Comparison of ENCODE assay signal across 11 mouse cellular contexts in genomic region chr9:21944267-21944666, GRCm38 (mm10). TPM values are rescaled to one million over a fixed set of nuclear protein-coding genes. Genes with fewer than 3 reads are reported as not detected.
DNase-seq lines count a peak whose midpoint lies in the region; ATAC-seq and TF ChIP-seq lines count a peak whose summit lies in the region.
"Had no signal": no experiment of that assay in that cellular context is flagged by ENCODE, and none has a peak within 500 bp of the region (broad histone marks: within the 10 kb centered on the region; RNA-seq: fewer than 3 reads in every experiment).

No protein-coding gene starts in this region.

- H3K36me3 ChIP-seq in kidney, postnatal 0 days (ENCODE audit: insufficient read depth, low read length): no peaks in the 10 kb centered on the region
- H3K36me3 ChIP-seq in kidney, embryonic 14.5 days (ENCODE audit: control insufficient read depth, insufficient read depth, low read length): no peaks in the 10 kb centered on the region
- H3K36me3 ChIP-seq in limb, embryonic 13.5 days: peaks cover 7% of the 10 kb centered on the region; the same call in 1 of the 2 replicates

- no peak overlapping the region for H3K4me3 ChIP-seq in kidney, postnatal 0 days (replicated peaks; ENCODE audit: low read depth, low read length)
- no peak overlapping the region for H3K4me3 ChIP-seq in kidney, embryonic 14.5 days (ENCODE audit: low read length)
- H3K4me3 ChIP-seq in limb, embryonic 13.5 days: no peak overlapping the region
- H3K4me3 ChIP-seq: hindbrain, embryonic 13.5 days had no signal

- no peak for TF ChIP-seq CTCF in kidney, postnatal 0 days (IDR thresholded peaks at IDR 0.05; ENCODE audit: low read depth)

- 16% methylated on average over 23 of the region's 23 CpGs for WGBS in kidney, postnatal 0 days
- WGBS in kidney, embryonic 14.5 days: 11% methylated on average over 23 of the region's 23 CpGs
- 12% methylated on average over 23 of the region's 23 CpGs for WGBS in limb, embryonic 13.5 days

- H3K4me2 ChIP-seq in kidney, postnatal 0 days (ENCODE audit: low read length): 0 out of 2 replicates have a peak overlapping the region, but pooled peaks have one; percentile 21
- H3K4me2 ChIP-seq in kidney, embryonic 14.5 days (replicated peaks; ENCODE audit: low read depth, low read length): no peak overlapping the region
- H3K4me2 ChIP-seq in limb, embryonic 13.5 days (replicated peaks): 0 out of 2 replicates have a peak overlapping the region, but pooled peaks have one; percentile 5
- H3K4me2 ChIP-seq: hindbrain, embryonic 13.5 days had no signal

- intact Hi-C loops in gastrocnemius, postnatal 36 days (cut with DNase I): no loop called here

- no peak overlapping the region for H3K9ac ChIP-seq in kidney, postnatal 0 days (ENCODE audit: low read depth, low read length)
- H3K9ac ChIP-seq in kidney, embryonic 14.5 days (ENCODE audit: low read depth, low read length): no peak overlapping the region
- no peak overlapping the region for H3K9ac ChIP-seq in limb, embryonic 13.5 days
- H3K9ac ChIP-seq: hindbrain, embryonic 13.5 days had no signal

- H3K4me1 ChIP-seq in kidney, postnatal 0 days (replicated peaks; ENCODE audit: insufficient read depth, low read length): peaks cover 4% of the 10 kb centered on the region; the same call in 1 of the 2 replicates
- H3K4me1 ChIP-seq in kidney, embryonic 14.5 days (ENCODE audit: control insufficient read depth, insufficient read depth, low read length): no peaks in the 10 kb centered on the region; the same call in 1 of the 2 replicates
- H3K4me1 ChIP-seq in limb, embryonic 13.5 days: peaks cover 4% of the 10 kb centered on the region

- no peaks in the 10 kb centered on the region for H3K9me3 ChIP-seq in kidney, postnatal 0 days (replicated peaks; ENCODE audit: low read length)
- no peaks in the 10 kb centered on the region for H3K9me3 ChIP-seq in kidney, embryonic 14.5 days (ENCODE audit: control insufficient read depth, low read length)
- no peaks in the 10 kb centered on the region for H3K9me3 ChIP-seq in limb, embryonic 13.5 days
- H3K9me3 ChIP-seq: hindbrain, embryonic 13.5 days had no signal

- peak; percentile 41 for DNase-seq in cerebellum, adult 9-11 months
- no peak for DNase-seq in kidney, postnatal 0 days (ENCODE audit: low spot score)
- DNase-seq in CD4-positive helper T cell, adult 2 months (ENCODE audit: low read depth, low spot score): peak; percentile 21
- DNase-seq in gastrocnemius, postnatal 36 days: no peak
- DNase-seq in ovary, postnatal 14 days (ENCODE audit: low spot score): no peak
- DNase-seq: B cell, adult 2 months; gastrocnemius, postnatal 10 days had no signal

- no peaks in the 10 kb centered on the region for H3K27me3 ChIP-seq in kidney, postnatal 0 days (ENCODE audit: insufficient read depth, low read length)
- H3K27me3 ChIP-seq in kidney, embryonic 14.5 days (ENCODE audit: control insufficient read depth, insufficient read depth, low read length): peaks cover 5% of the 10 kb centered on the region; the same call in 1 of the 2 replicates
- H3K27me3 ChIP-seq in limb, embryonic 13.5 days: peaks cover 46% of the 10 kb centered on the region

- ATAC-seq in cerebellum, adult (ENCODE audit: insufficient number of reproducible peaks, low FRiP score, low TSS enrichment): no peak
- ATAC-seq in kidney, postnatal 0 days (replicated peaks; ENCODE audit: low FRiP score, low read depth): no peak
- ATAC-seq in kidney, embryonic 14.5 days (ENCODE audit: low FRiP score, low TSS enrichment): no peak
- ATAC-seq in limb, embryonic 13.5 days (ENCODE audit: low FRiP score, low read depth): no peak

- H3K27ac ChIP-seq in kidney, postnatal 0 days: no peak overlapping the region
- no peak overlapping the region for H3K27ac ChIP-seq in kidney, embryonic 14.5 days (ENCODE audit: low read depth, low read length)
- H3K27ac ChIP-seq in limb, embryonic 13.5 days: no peak overlapping the region
- H3K27ac ChIP-seq: hindbrain, embryonic 13.5 days had no signal

RNA-seq across cellular contexts. Expression of gene Plppr2, which starts 7.4 kb away (rescaled TPM):
- polyA plus RNA-seq in kidney, postnatal 0 days (2015; fragmentation: Nextera tagmentation; extraction: Ambion mirVana): 4.3 and 4.8 TPM in 2 replicates
- polyA plus RNA-seq in kidney, embryonic 14.5 days (2014; fragmentation: Nextera tagmentation; extraction: Ambion mirVana): 7.0 and 9.2 TPM in 2 replicates
- polyA plus RNA-seq in limb, embryonic 13.5 days (2015; fragmentation: Nextera tagmentation; extraction: Ambion mirVana): 8.5 and 9.1 TPM in 2 replicates
- total RNA-seq in gastrocnemius, postnatal 36 days (2021): under 1 TPM; 0.49 to 0.64 TPM

RNA-seq across cellular contexts. Expression of gene Swsap1, which starts 11.3 kb away (rescaled TPM):
- 7.5 and 8.1 TPM in 2 replicates for polyA plus RNA-seq in kidney, postnatal 0 days (2015; fragmentation: Nextera tagmentation; extraction: Ambion mirVana)
- 11.4 and 12.8 TPM in 2 replicates for polyA plus RNA-seq in kidney, embryonic 14.5 days (2014; fragmentation: Nextera tagmentation; extraction: Ambion mirVana)
- polyA plus RNA-seq in limb, embryonic 13.5 days (2015; fragmentation: Nextera tagmentation; extraction: Ambion mirVana): 4.9 and 6.2 TPM in 2 replicates
- 1 to 10 TPM; 1.4 to 2.2 TPM for total RNA-seq in gastrocnemius, postnatal 36 days (2021)

RNA-seq across cellular contexts. Expression of gene Tmem205, which starts 16.9 kb away (rescaled TPM):
- 82.9 and 83.7 TPM in 2 replicates for polyA plus RNA-seq in kidney, postnatal 0 days (2015; fragmentation: Nextera tagmentation; extraction: Ambion mirVana)
- 54.0 and 67.5 TPM in 2 replicates for polyA plus RNA-seq in kidney, embryonic 14.5 days (2014; fragmentation: Nextera tagmentation; extraction: Ambion mirVana)
- polyA plus RNA-seq in limb, embryonic 13.5 days (2015; fragmentation: Nextera tagmentation; extraction: Ambion mirVana): 41.3 and 46.5 TPM in 2 replicates
- total RNA-seq in gastrocnemius, postnatal 36 days (2021): 10 to 100 TPM in 1 of 2 experiments, 1 to 10 TPM in 1; 7.8 to 10.5 TPM

RNA-seq across cellular contexts. Expression of gene Ccdc159, which starts 17.0 kb away (rescaled TPM):
- 1.8 and 2.0 TPM in 2 replicates for polyA plus RNA-seq in kidney, postnatal 0 days (2015; fragmentation: Nextera tagmentation; extraction: Ambion mirVana)
- 3.4 and 4.0 TPM in 2 replicates for polyA plus RNA-seq in kidney, embryonic 14.5 days (2014; fragmentation: Nextera tagmentation; extraction: Ambion mirVana)
- polyA plus RNA-seq in limb, embryonic 13.5 days (2015; fragmentation: Nextera tagmentation; extraction: Ambion mirVana): 5.1 and 6.2 TPM in 2 replicates
- under 1 TPM in 1 of 2 experiments, not detected in 1; 0.30 TPM for total RNA-seq in gastrocnemius, postnatal 36 days (2021)

RNA-seq across cellular contexts. Expression of gene Epor, which starts 19.0 kb away (rescaled TPM):
- polyA plus RNA-seq in kidney, postnatal 0 days (2015; fragmentation: Nextera tagmentation; extraction: Ambion mirVana): 16.1 and 17.2 TPM in 2 replicates
- polyA plus RNA-seq in kidney, embryonic 14.5 days (2014; fragmentation: Nextera tagmentation; extraction: Ambion mirVana): 10.5 and 11.4 TPM in 2 replicates
- polyA plus RNA-seq in limb, embryonic 13.5 days (2015; fragmentation: Nextera tagmentation; extraction: Ambion mirVana): 6.2 and 6.3 TPM in 2 replicates
- under 1 TPM; 0.23 to 0.59 TPM for total RNA-seq in gastrocnemius, postnatal 36 days (2021)

Comparison
In these comparisons a context has a peak if more than half of its experiments do, and no peak if none do; other contexts are left out.
1. DNase-seq: peak in cerebellum, adult 9-11 months (single experiment) and CD4-positive helper T cell, adult 2 months (single experiment); none in kidney, postnatal 0 days (single experiment), gastrocnemius, postnatal 36 days (0 of 2) and ovary, postnatal 14 days (single experiment).